Comparison of ENCODE assay signal across 29 mouse cellular contexts in the genomic region with DNA sequence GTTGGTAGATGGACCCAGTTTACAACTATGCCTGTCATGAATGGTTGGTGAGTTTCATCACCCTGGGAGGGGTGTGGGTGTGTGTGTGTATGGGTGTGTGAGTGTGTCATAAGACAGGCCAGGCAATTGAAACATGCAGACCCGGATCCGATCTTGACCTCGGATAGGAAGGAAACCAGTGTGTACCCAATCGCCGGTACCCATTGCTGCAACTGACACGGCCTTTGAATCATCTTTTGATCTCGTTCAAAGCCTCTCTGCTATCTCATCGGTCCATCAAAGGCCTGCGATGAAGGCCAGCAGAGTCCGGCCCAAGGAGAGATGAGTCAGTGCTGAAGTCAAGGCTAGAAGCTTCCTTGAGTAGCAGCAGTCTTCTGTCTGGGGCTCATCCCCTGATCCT.
DNase-seq lines count a peak whose midpoint lies in the region; ATAC-seq lines count a peak whose summit lies in the region.
"Had no signal": no experiment of that assay in that cellular context is flagged by ENCODE, and none has a peak within 500 bp of the region (broad histone marks: within the 10 kb centered on the region; RNA-seq: fewer than 3 reads in every experiment).

No protein-coding gene starts in this region.

- H3K36me3 ChIP-seq in heart, embryonic 10.5 days, result no peaks in the 10 kb centered on the region
- no peaks in the 10 kb centered on the region for H3K36me3 ChIP-seq in midbrain, embryonic 13.5 days
- H3K36me3 ChIP-seq: G1E; hindbrain, embryonic 12.5 days; kidney, embryonic 15.5 days; limb, embryonic 12.5 days; liver, embryonic 12.5 days; lung, embryonic 15.5 days; neural tube, embryonic 15.5 days had no signal

- no peak overlapping the region for H3K4me2 ChIP-seq in midbrain, embryonic 13.5 days (replicated peaks)
- H3K4me2 ChIP-seq: heart, embryonic 11.5 days; hindbrain, embryonic 12.5 days; kidney, embryonic 15.5 days; limb, embryonic 12.5 days; liver, embryonic 12.5 days; lung, embryonic 15.5 days; neural tube, embryonic 15.5 days had no signal

- ATAC-seq in erythroid progenitor cell, adult 5-6 weeks (replicated peaks; ENCODE audit: low FRiP score, poor library complexity, severe bottlenecking), result no peak
- no peak for ATAC-seq in midbrain, embryonic 13.5 days
- ATAC-seq: forebrain, postnatal 0 days; liver, embryonic 12.5 days; Patski had no signal

- no peak overlapping the region for H3K4me3 ChIP-seq in heart, embryonic 10.5 days
- H3K4me3 ChIP-seq in midbrain, embryonic 13.5 days (replicated peaks), result no peak overlapping the region
- H3K4me3 ChIP-seq: hindbrain, embryonic 12.5 days; kidney, embryonic 15.5 days; limb, embryonic 12.5 days; liver, embryonic 12.5 days; lung, embryonic 15.5 days; neural tube, embryonic 15.5 days had no signal

- H3K4me1 ChIP-seq in heart, embryonic 10.5 days, result peaks cover 30% of the 10 kb centered on the region
- H3K4me1 ChIP-seq in midbrain, embryonic 13.5 days (replicated peaks), result no peaks in the 10 kb centered on the region
- H3K4me1 ChIP-seq: hindbrain, embryonic 12.5 days; kidney, embryonic 15.5 days; limb, embryonic 12.5 days; neural tube, embryonic 15.5 days had no signal

- H3K9me3 ChIP-seq in heart, embryonic 10.5 days, result no peaks in the 10 kb centered on the region
- H3K9me3 ChIP-seq in midbrain, embryonic 13.5 days, result no peaks in the 10 kb centered on the region
- H3K9me3 ChIP-seq: hindbrain, embryonic 12.5 days; kidney, embryonic 15.5 days; limb, embryonic 12.5 days; liver, embryonic 12.5 days; lung, embryonic 15.5 days; neural tube, embryonic 15.5 days had no signal

- H3K27me3 ChIP-seq in heart, embryonic 10.5 days (ENCODE audit: insufficient read depth, poor library complexity, severe bottlenecking), result peaks cover 14% of the 10 kb centered on the region
- no peaks in the 10 kb centered on the region; the same call in none of the 2 replicates for H3K27me3 ChIP-seq in midbrain, embryonic 13.5 days
- H3K27me3 ChIP-seq: CH12.LX; kidney, embryonic 15.5 days; liver, embryonic 12.5 days; lung, embryonic 15.5 days; neural tube, embryonic 15.5 days; Patski had no signal

- no peak overlapping the region for H3K27ac ChIP-seq in heart, embryonic 10.5 days
- H3K27ac ChIP-seq in midbrain, embryonic 13.5 days, result no peak overlapping the region
- H3K27ac ChIP-seq: hindbrain, embryonic 12.5 days; kidney, embryonic 15.5 days; limb, embryonic 12.5 days; liver, embryonic 12.5 days; lung, embryonic 15.5 days; neural tube, embryonic 15.5 days had no signal

- peak; percentile 90 for DNase-seq in heart, adult 11 months
- DNase-seq in heart, embryonic 10.5 days (ENCODE audit: low spot score), result no peak
- DNase-seq in ovary, adult 18-20 months (ENCODE audit: low spot score), result peak; percentile 85
- no peak for DNase-seq in ovary, postnatal 14 days (ENCODE audit: low spot score)
- DNase-seq in adrenal gland, adult 2 months, result peak; percentile 93
- DNase-seq in adrenal gland, postnatal 25 days, result peak; percentile 61
- DNase-seq: B cell, adult 2 months; cerebellum, adult 18-20 months; cerebellum, postnatal 14 days; forebrain, postnatal 0 days; kidney, adult 11 months; kidney, postnatal 36 days; layer of hippocampus, postnatal 36 days; retina, postnatal 1 day; right cerebral cortex, postnatal 25 days; spleen, adult 18-20 months; thymus, postnatal 25 days had no signal

- 86% methylated on average over 10 of the region's 10 CpGs for WGBS in heart, embryonic 10.5 days
- WGBS in midbrain, embryonic 13.5 days, result 92% methylated on average over 10 of the region's 10 CpGs

- H3K9ac ChIP-seq in midbrain, embryonic 13.5 days (replicated peaks), result no peak overlapping the region
- H3K9ac ChIP-seq: forebrain, postnatal 0 days; hindbrain, embryonic 12.5 days; kidney, embryonic 15.5 days; limb, embryonic 12.5 days; liver, embryonic 12.5 days; lung, embryonic 15.5 days; neural tube, embryonic 15.5 days had no signal

Comparison
In these comparisons a context has a peak if more than half of its experiments do, and no peak if none do; other contexts are left out.
1. DNase-seq: peak in heart, adult 11 months (single experiment), ovary, adult 18-20 months (single experiment), adrenal gland, adult 2 months (single experiment) and adrenal gland, postnatal 25 days (single experiment); none in heart, embryonic 10.5 days (single experiment) and ovary, postnatal 14 days (single experiment).